Mouse (Mus musculus) thymus, postnatal 10 days (tissue): ENCODE results near the gene Gm27021.
A peak's percentile ranks its signal among the peaks of the same experiment; 100 is the strongest.

Source experiments
- DNase-seq, 2 experiments: peaks; one replicate each; pipeline ENCODE4 v3.0.0; 2021; ENCODE audit warnings: low spot score in 2 of 2

Gm27021 gene

DNA sequence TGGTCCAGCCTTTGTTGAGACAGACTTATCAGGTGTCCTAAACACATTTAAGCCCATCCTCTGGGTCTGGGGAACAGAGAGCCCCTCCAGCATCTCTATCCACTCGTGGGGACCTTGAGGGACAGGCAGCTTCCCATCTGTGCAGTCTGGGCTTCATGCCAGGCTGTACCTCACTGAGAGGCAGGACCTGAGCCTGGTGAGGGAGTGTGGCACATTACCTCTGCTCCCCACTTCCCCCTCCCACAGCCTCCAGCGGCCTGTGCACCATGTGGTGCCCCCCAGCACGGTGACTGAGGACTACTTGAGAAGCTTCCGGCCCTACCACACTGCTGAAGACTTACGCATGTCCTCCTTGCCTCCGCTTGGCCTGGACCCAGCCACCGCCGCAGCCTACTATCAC, 101.2 kb downstream of the Gm27021 start:
- DNase-seq = no peak

DNA sequence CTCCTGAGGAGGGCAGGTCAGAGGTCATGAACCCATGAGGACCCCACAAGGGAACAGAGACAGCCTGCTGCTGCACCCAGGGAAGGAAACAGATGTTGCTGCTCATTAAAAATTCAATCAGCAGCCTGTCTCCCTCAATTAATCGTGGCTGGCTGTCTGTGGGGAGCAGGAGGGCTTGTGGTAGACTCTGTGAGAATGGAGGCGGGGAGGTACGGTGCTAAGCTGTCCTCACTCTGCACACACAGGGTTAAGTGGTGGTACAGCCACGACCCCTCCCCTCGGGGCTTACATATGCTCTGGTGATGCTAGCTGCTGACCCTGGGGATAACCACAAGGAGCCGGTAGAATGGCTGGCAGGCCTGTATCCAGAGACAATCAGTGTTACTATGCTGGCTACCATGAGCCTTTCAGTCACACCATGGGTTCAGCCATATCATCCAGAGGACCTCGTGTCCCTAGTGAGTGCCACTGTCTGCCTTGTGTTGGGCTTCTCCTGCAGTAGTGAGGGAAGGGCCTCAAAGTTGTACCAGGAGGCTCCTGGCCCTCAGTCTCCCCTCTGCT, 102.6 kb downstream of the Gm27021 start:
- no peak for DNase-seq

- DNase-seq = no peak
Measured at GRCm38 (mm10) chr8:120563851-120564837, 103.7 kb downstream of the Gm27021 start.

DNA sequence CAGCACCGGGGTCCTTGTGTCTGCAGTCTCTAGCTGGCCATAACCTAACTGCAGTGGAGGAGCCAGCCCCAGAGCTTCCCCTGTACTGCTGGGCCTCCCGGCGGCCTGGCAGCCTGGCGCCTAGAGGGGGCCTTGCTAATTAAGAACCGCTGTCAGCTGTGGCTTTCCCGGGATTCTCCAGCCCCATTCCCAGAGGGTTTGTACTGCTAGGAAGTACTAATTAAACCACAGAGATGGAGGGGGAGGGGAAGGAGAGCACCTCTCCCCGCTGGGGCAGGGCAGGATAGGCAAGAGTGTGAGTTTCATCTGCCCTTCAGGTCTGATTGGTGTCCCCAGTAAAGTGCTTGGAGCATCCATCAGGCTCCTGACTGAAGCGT, 104.5 kb downstream of the Gm27021 start:
- no peak for DNase-seq

DNA sequence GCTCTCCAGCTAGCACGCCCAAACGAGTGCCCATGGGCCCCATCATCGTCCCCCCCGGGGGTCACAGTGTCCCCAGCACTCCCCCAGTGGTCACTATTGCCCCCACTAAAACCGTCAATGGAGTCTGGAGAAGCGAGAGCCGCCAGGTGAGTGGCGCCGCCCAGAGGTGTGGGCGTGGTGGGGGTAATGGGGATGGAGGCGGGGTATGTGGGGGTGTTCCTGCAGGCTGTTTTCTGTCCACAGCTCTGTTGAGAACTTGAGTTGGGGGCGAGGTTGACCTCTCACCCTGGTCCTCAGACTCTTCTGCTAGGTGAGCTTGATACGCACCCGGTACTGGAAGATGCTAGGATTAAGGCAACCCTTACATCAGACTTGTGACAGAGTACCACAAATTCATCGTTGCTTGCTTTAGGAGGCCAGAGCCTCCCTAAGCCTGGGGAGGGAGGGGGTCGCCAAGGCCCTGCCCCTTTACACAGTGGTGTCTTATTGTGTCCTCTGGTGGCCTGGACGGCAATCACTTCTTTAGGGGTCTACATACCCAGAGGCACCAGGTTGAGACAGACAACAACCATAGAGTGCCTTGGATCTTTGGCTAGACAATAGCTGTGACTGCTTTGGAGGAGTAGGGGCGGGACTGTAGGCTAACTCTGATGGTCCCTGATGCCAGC, 105.1 kb downstream of the Gm27021 start:
- no peak for DNase-seq

- DNase-seq = peak; percentile 46 to 70
Measured at GRCm38 (mm10) chr8:120561539-120562435, 106.1 kb downstream of the Gm27021 start.

GRCm38 (mm10) chr8:120560535-120560934, 107.3 kb downstream of the Gm27021 start:
- no peak for DNase-seq

DNA sequence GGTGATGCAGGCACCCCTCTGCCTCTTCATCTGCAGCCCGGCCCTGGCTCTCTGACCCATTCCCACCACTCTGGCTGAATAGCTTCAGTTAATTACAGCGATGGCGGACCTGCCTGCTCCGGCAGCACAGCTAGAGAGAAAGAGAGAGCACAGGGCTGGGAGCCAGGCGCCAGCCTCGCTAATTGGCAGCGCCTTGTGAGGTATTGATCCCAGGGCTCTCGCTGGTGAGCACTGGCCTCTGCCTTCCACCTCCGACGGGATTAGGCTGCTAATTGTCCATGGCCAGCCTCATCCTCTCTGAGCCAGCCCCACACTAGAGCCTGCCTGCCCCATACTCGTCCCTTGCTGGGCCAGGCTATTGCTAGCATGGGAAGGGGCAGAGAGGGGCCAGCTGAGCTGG, 108.2 kb downstream of the Gm27021 start:
- no peak for DNase-seq
